Mouse (Mus musculus) forebrain, postnatal 0 days (tissue): ENCODE results near the gene Selenoo. TPM values are rescaled to one million over a fixed set of nuclear protein-coding genes. Genes with fewer than 3 reads are reported as not detected.

ENCODE experiments used
- ATAC-seq: fragments of 200-750 bp; cut with Nextera tagmentation; 2 replicates; pipeline ENCODE4 v1.8.0; 2017; ENCODE audit warnings: mild to moderate bottlenecking, moderate library complexity
- DNase-seq: peaks from one replicate; pipeline ENCODE4 v3.0.0-alpha.2; 2015
- H3K27ac ChIP-seq: fragments of 300-500 bp; sonication (generic); 2 replicates; pipeline ENCODE4 v1.5.1; 2014; ENCODE audit warnings: low read depth, mild to moderate bottlenecking, antibody characterized with exemption, low read length, moderate library complexity, mixed read lengths
- H3K27me3 ChIP-seq: fragments of 300-500 bp; sonication (generic); 2 replicates; pipeline ENCODE4 v1.6.1; 2014; ENCODE audit warnings: mild to moderate bottlenecking, low read length, mixed read lengths; ENCODE audit not compliant: insufficient read depth
- H3K36me3 ChIP-seq: fragments of 300-500 bp; sonication (generic); 2 replicates; pipeline ENCODE4 v1.6.1; 2014; ENCODE audit warnings: mild to moderate bottlenecking, moderate library complexity; ENCODE audit not compliant: insufficient read depth
- H3K4me1 ChIP-seq: fragments of 300-500 bp; sonication (generic); 2 replicates; pipeline ENCODE4 v1.6.1; 2014; ENCODE audit warnings: antibody characterized with exemption; ENCODE audit not compliant: insufficient read depth
- H3K4me2 ChIP-seq: fragments of 300-500 bp; sonication (generic); 2 replicates; pipeline ENCODE4 v1.6.1; 2014; ENCODE audit warnings: low read depth, mild to moderate bottlenecking, moderate library complexity
- H3K4me3 ChIP-seq: fragments of 300-500 bp; sonication (generic); 2 replicates; pipeline ENCODE4 v1.5.1; 2014; ENCODE audit warnings: low read depth, low read length, mixed read lengths
- H3K9ac ChIP-seq: fragments of 300-500 bp; sonication (generic); 2 replicates; pipeline ENCODE4 v1.6.1; 2014; ENCODE audit warnings: mild to moderate bottlenecking
- H3K9me3 ChIP-seq: fragments of 300-500 bp; sonication (generic); 2 replicates; pipeline ENCODE4 v1.6.1; 2016; ENCODE audit warnings: low read length
- CTCF ChIP-seq: sonication (generic); IDR thresholded peaks from 2 replicates; pipeline ENCODE4 v1.5.1; 2016; ENCODE audit warnings: antibody characterized with exemption, control low read depth, low read depth
- WGBS: fragments of 180-500 bp; shearing (Covaris S2); extraction: QIAGEN DNeasy Blood & Tissue Kit; methylation state at CpG from one replicate; pipeline ENCODE4 v1.1.7; 2014; 5-methylcytosine and 5-hydroxymethylcytosine counted together
- polyA plus RNA-seq: library from polyadenylated mRNA; unstranded; fragments of >200 nt; fragmentation: Nextera tagmentation; extraction: Ambion mirVana; gene quantifications from 2 replicates; pipeline ENCODE4 v1.2.1, GENCODE M21; 2015
- total RNA-seq: library from RNA; depleted of rRNA; stranded (reverse); fragments of >200 nt; gene quantifications from 2 replicates; pipeline ENCODE4 v1.2.3, GENCODE M21; 2014

Gene Selenoo
- total and polyA plus RNA-seq, 2 experiments from 2014 or later, result 19.6 to 47.9 TPM

GRCm38 (mm10) chr15:89060032-89060681 is 28.7 kb upstream of the Selenoo start:
- Histone ChIP-seq H3K9ac (peak overlapping the region; percentile 81), H3K27ac (peak overlapping the region; percentile 16; the same call in 1 of the 2 replicates), H3K4me2 (peak overlapping the region; percentile 90), H3K4me3 (peak overlapping the region; percentile 72), H3K4me1 (peaks cover 4% of the 10 kb centered on the region; the same call in 1 of the 2 replicates), H3K9me3 (no peaks in the 10 kb centered on the region), H3K27me3 (no peaks in the 10 kb centered on the region), H3K36me3 (no peaks in the 10 kb centered on the region; the same call in 1 of the 2 replicates)
- DNase-seq, result peak; percentile 47
- ATAC-seq, result peak; percentile 69
- WGBS, result 3% methylated on average over 39 of the region's 48 CpGs
- no peak for TF ChIP-seq CTCF

- peak overlapping the region; percentile 72 for H3K4me3 ChIP-seq
- WGBS, result 87% methylated on average over 12 of the region's 12 CpGs
- H3K36me3 ChIP-seq, result no peaks in the 10 kb centered on the region; the same call in 1 of the 2 replicates
- peak overlapping the region; percentile 81; the same call in 1 of the 2 replicates for H3K9ac ChIP-seq
- DNase-seq, result no peak
- no peak for ATAC-seq
- no peaks in the 10 kb centered on the region for H3K9me3 ChIP-seq
- no peak overlapping the region for H3K27ac ChIP-seq
- peak overlapping the region; percentile 90 for H3K4me2 ChIP-seq
- H3K4me1 ChIP-seq, result peaks cover 4% of the 10 kb centered on the region; the same call in 1 of the 2 replicates
- TF ChIP-seq CTCF, result no peak
- no peaks in the 10 kb centered on the region for H3K27me3 ChIP-seq
Measured at GRCm38 (mm10) chr15:89060811-89061460, 27.9 kb upstream of the Selenoo start.

GRCm38 (mm10) chr15:89061761-89062517 is 26.9 kb upstream of the Selenoo start:
- Histone ChIP-seq H3K27me3 (no peaks in the 10 kb centered on the region), H3K9me3 (no peaks in the 10 kb centered on the region), H3K27ac (no peak overlapping the region), H3K4me2 (no peak overlapping the region), H3K4me1 (peaks cover 4% of the 10 kb centered on the region; the same call in 1 of the 2 replicates), H3K9ac (no peak overlapping the region), H3K4me3 (no peak overlapping the region), H3K36me3 (no peaks in the 10 kb centered on the region; the same call in 1 of the 2 replicates)
- DNase-seq, result no peak
- TF ChIP-seq CTCF, result no peak
- ATAC-seq, result no peak
- 87% methylated on average over 6 of the region's 6 CpGs for WGBS

GRCm38 (mm10) chr15:89062518-89062910 is 26.4 kb upstream of the Selenoo start:
- Histone ChIP-seq H3K9me3 (no peaks in the 10 kb centered on the region), H3K27ac (no peak overlapping the region), H3K4me1 (peaks cover 4% of the 10 kb centered on the region; the same call in 1 of the 2 replicates), H3K4me2 (no peak overlapping the region), H3K4me3 (no peak overlapping the region), H3K27me3 (no peaks in the 10 kb centered on the region), H3K36me3 (peaks cover 1% of the 10 kb centered on the region; the same call in 1 of the 2 replicates), H3K9ac (no peak overlapping the region)
- no peak for ATAC-seq
- TF ChIP-seq CTCF, result no peak
- 92% methylated on average over 5 of the region's 5 CpGs for WGBS
- DNase-seq, result no peak

GRCm38 (mm10) chr15:89063001-89063400 is 25.9 kb upstream of the Selenoo start:
- Histone ChIP-seq H3K4me1 (peaks cover 4% of the 10 kb centered on the region; the same call in 1 of the 2 replicates), H3K9me3 (no peaks in the 10 kb centered on the region), H3K27ac (no peak overlapping the region), H3K4me2 (no peak overlapping the region), H3K9ac (no peak overlapping the region), H3K36me3 (peaks cover 6% of the 10 kb centered on the region; the same call in 1 of the 2 replicates), H3K27me3 (no peaks in the 10 kb centered on the region), H3K4me3 (no peak overlapping the region)
- ATAC-seq (no peak), DNase-seq (no peak)
- no peak for TF ChIP-seq CTCF
- 80% methylated on average over 7 of the region's 7 CpGs for WGBS

- H3K9ac ChIP-seq, result no peak overlapping the region
- no peak overlapping the region for H3K27ac ChIP-seq
- no peaks in the 10 kb centered on the region for H3K27me3 ChIP-seq
- no peak for DNase-seq
- ATAC-seq, result no peak
- no peak overlapping the region for H3K4me3 ChIP-seq
- H3K4me1 ChIP-seq, result peaks cover 4% of the 10 kb centered on the region; the same call in 1 of the 2 replicates
- no peak for TF ChIP-seq CTCF
- no peak overlapping the region for H3K4me2 ChIP-seq
- H3K9me3 ChIP-seq, result no peaks in the 10 kb centered on the region
- peaks cover 11% of the 10 kb centered on the region; the same call in 1 of the 2 replicates for H3K36me3 ChIP-seq
- 54% methylated on average over 6 of the region's 6 CpGs for WGBS
Measured at GRCm38 (mm10) chr15:89063536-89063935, 25.3 kb upstream of the Selenoo start.
